Mouse (Mus musculus): Measurements from ENCODE around the gene Zfp944. TPM values are rescaled to one million over a fixed set of nuclear protein-coding genes. Genes with fewer than 3 reads are reported as not detected.
"Not testable (repeated sequence)": the region's sequence is repeated elsewhere in the genome, so short reads cannot be mapped to it uniquely, and the experiment has no call there.

The Zfp944 gene
- total RNA-seq (2014; fragmentation: Nextera tagmentation), result 16.6 and 26.8 TPM in 2 replicates
- total RNA-seq (2017), result 6.8 and 11.1 TPM in 2 replicates

DNA sequence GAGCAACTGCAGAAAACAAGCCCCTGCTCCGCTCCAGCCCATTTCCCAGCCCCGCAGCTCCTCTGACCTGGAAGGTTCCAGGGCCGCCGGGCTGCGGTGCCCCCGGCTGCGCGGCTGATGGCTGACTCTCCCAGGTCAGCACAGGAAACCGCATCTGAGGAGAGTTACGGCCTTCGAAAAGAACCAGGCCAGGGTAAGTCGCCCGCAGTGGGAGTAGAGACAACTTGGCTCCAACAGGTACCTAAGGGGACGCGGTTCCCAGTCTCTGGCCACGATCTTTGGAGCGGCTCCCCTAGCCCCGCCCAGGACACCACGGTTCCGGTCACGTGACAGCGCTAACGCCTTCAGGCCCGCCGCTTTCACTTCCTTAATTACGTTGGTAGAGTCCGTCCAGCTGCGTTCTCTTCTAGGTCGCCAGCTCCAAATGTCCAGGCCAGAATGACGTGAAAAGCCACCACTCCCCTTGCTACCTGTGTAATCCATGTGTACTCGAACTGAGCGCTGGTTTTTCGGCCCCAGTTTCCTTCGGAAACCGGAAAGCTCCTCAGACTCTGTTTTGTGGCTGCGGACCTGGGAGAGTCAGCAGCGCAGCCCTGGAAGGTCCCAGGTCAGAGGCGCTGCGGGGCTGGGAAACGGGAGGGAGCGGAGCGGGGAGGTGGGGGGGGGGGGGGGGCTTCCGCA lies at the start of gene Zfp944, which contains the start of gene Zfp758:
TSS of gene Zfp944 (minus strand) at position 300 of the 681 bp plus-strand sequence.
TSS of gene Zfp758 (plus strand) at position 353 of the 681 bp plus-strand sequence.
- peak; percentile 99 for ATAC-seq (replicated peaks; ENCODE audit: low FRiP score, low TSS enrichment, poor library complexity, severe bottlenecking)

GRCm38 (mm10) chr17:22410756-22411155 lies 49.6 kb upstream of the Zfp944 start:
- peak; percentile 98 for ATAC-seq (replicated peaks; ENCODE audit: low FRiP score, low TSS enrichment, poor library complexity, severe bottlenecking)

- no peak for ATAC-seq (replicated peaks; ENCODE audit: low FRiP score, low TSS enrichment, poor library complexity, severe bottlenecking)
Observed at GRCm38 (mm10) chr17:22363895-22364294, 2.7 kb upstream of the Zfp944 start.

GRCm38 (mm10) chr17:22360572-22360971 lies 628 bp downstream of the Zfp944 start:
- ATAC-seq (replicated peaks; ENCODE audit: low FRiP score, low TSS enrichment, poor library complexity, severe bottlenecking), result peak; percentile 32

DNA sequence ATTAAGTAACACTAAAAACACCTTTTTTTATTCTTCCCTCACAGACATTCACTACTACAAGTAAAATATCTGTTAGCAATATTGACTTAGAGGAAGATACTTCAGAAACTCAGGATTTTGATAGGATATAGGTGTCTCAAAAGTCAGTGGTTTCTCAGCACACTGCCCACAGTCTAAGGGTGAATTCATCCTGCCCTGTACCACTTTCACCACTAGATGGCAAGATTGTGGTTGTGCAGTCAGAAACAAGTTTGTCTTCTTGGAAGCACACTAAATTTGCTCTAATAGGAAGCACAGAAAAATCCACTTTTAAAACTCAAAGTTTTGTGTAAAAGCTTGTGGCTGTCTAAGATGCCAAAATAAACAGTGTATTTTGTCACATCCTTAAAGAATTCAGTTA lies 8.4 kb downstream of the Zfp944 start:
- peak; percentile 94 for ATAC-seq (replicated peaks; ENCODE audit: low FRiP score, low TSS enrichment, poor library complexity, severe bottlenecking)

DNA sequence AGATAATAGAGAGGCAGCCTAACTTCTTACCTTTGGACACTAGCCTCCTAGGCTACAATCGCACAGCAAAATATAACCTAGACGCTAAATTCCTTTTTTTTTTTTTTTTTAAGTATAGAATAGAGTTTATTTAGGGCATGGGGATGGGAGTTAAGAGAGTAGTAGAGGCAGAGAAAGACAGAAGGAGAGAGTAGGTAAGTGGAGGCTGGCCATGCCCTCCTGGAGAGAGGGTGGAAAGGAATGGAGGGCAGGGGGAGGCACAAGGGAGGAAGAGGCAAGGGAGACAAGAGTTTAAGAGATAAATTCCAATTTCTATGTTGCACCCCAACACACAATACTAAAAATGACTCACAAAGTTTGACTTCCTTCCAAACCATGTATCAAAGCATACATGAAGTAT lies 46.0 kb downstream of the Zfp944 start:
- not testable (repeated sequence) for ATAC-seq (replicated peaks; ENCODE audit: low FRiP score, low TSS enrichment, poor library complexity, severe bottlenecking)

DNA sequence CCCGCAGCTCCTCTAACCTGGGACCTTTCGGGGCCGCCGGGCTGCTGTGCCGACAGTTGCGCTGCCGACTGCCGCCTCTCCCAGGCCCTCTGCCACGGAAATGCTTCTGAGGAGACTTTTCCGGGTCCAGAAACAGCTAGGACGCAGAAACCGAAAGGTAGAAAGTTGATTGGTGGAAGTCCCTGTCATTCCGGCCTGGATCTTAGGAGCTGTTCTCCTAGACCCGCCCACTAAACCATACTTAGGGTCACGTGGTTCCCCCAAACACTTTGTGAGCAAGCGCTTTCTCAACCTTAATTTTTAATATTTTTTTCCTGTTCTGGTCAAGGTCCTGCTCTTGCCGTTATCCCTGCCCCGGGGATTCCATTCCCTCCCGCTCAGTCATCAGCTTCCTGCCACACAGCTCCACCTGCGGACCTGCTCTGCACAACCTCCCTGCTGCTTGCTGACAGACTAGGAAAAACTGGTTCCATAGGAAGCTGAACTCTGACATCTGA lies 46.4 kb downstream of the Zfp944 start, which contains the start of gene CT030661.1:
TSS of gene CT030661.1 (minus strand) at position 108 of the 497 bp plus-strand sequence.
- ATAC-seq (replicated peaks; ENCODE audit: low FRiP score, low TSS enrichment, poor library complexity, severe bottlenecking), result peak; percentile 100

- peak; percentile 16; the same call in 1 of the 2 replicates for ATAC-seq (replicated peaks; ENCODE audit: low FRiP score, low TSS enrichment, poor library complexity, severe bottlenecking)
Observed at GRCm38 (mm10) chr17:22314219-22314618, 47.0 kb downstream of the Zfp944 start.

Other genes starting within 250 kb of the Zfp944 start
- 1.4 and 2.1 TPM in 2 replicates for gene Zfp947, start 195.2 kb downstream of the Zfp944 start, total RNA-seq (2014; fragmentation: Nextera tagmentation)
- 2.5 and 3.1 TPM in 2 replicates for gene Zfp947, start 195.2 kb downstream of the Zfp944 start, total RNA-seq (2017)
- gene Zfp994, start 135.8 kb downstream of the Zfp944 start, total RNA-seq (2014; fragmentation: Nextera tagmentation), result 4.7 and 9.6 TPM in 2 replicates
- gene Zfp994, start 135.8 kb downstream of the Zfp944 start, total RNA-seq (2017), result 3.8 and 7.0 TPM in 2 replicates
- gene CT030661.1, start 46.6 kb downstream of the Zfp944 start, total RNA-seq (2014; fragmentation: Nextera tagmentation), result 18.4 and 21.5 TPM in 2 replicates
- gene CT030661.1, start 46.6 kb downstream of the Zfp944 start, total RNA-seq (2017), result 14.6 and 35.7 TPM in 2 replicates
- gene Zfp758, start 53 bp upstream of the Zfp944 start, total RNA-seq (2014; fragmentation: Nextera tagmentation), result 10.8 and 15.4 TPM in 2 replicates
- gene Zfp758, start 53 bp upstream of the Zfp944 start, total RNA-seq (2017), result 14.8 and 30.3 TPM in 2 replicates
- 5.2 and 6.5 TPM in 2 replicates for gene Zfp946, start 62.8 kb upstream of the Zfp944 start, total RNA-seq (2014; fragmentation: Nextera tagmentation)
- gene Zfp946, start 62.8 kb upstream of the Zfp944 start, total RNA-seq (2017), result 2.8 and 3.2 TPM in 2 replicates
- gene Vmn2r111, start 212.1 kb upstream of the Zfp944 start, total RNA-seq (2014; fragmentation: Nextera tagmentation), result not detected in 2 replicates
- gene Vmn2r111, start 212.1 kb upstream of the Zfp944 start, total RNA-seq (2017), result not detected in 2 replicates
- not detected in 2 replicates for gene Vmn2r112, start 239.6 kb upstream of the Zfp944 start, total RNA-seq (2014; fragmentation: Nextera tagmentation)
- gene Vmn2r112, start 239.6 kb upstream of the Zfp944 start, total RNA-seq (2017), result not detected in 2 replicates

Measured in megakaryocyte-erythroid progenitor cell, adult 5-6 weeks (primary cell).